Mouse (Mus musculus): ENCODE measurements around the gene Bcan. TPM values are rescaled to one million over a fixed set of nuclear protein-coding genes. Genes with fewer than 3 reads are reported as not detected.

Gene Bcan
- polyA plus RNA-seq (2011; ENCODE audit: insufficient read depth, insufficient read length, low replicate concordance, missing spikeins), result 0.95 TPM in 1 of 2 replicates, not detected in the other

DNA sequence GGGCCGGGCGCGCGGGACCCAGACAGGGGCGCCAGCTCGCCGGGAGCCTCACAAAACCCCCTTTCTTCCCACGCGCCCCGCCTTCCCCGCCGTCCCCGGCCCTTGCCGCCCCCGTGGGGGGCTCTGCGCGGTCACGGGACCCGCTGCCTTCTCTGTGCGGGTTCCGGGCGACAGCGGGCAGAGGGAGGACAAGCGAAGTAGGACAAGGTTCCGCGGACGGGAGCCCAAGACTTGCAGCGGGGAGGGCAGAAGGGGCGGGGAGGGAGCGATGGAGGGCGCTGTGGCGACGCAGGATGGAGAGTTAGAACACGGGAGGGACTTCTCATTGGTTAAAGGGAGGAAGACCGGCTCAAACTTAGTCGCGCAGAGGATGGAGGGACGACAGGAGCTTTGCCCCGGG, at the start of gene Bcan:
TSS of gene Bcan (minus strand) at position 50 of the 400 bp plus-strand sequence.
- H3K4me1 ChIP-seq (ENCODE audit: control insufficient read depth, insufficient read depth, low read length), result no peaks in the 10 kb centered on the region
- no peak within 1 kb of the TSS; the same call in 1 of the 2 replicates for H3K27ac ChIP-seq (ENCODE audit: control insufficient read depth, insufficient read depth, low read depth, low read length, poor library complexity)
- 1% methylated on average over 39 of the region's 39 CpGs for WGBS
- no peak within 1 kb of the TSS for H3K4me3 ChIP-seq (replicated peaks; ENCODE audit: control insufficient read depth, low read depth, low read length)
- no peak for TF ChIP-seq POLR2A (IDR thresholded peaks at IDR 0.05; ENCODE audit: borderline replicate concordance, control insufficient read depth, low read depth, low read length)
- no peak for TF ChIP-seq CTCF (IDR thresholded peaks at IDR 0.05; ENCODE audit: control insufficient read depth, insufficient read depth, low read length)

GRCm38 (mm10) chr3:88049532-88049931, 49.5 kb upstream of the Bcan start:
- Histone ChIP-seq H3K4me1 (ENCODE audit: control insufficient read depth, insufficient read depth, low read length) (no peaks in the 10 kb centered on the region), H3K4me3 (replicated peaks; ENCODE audit: control insufficient read depth, low read depth, low read length) (no peak overlapping the region), H3K27ac (ENCODE audit: control insufficient read depth, insufficient read depth, low read depth, low read length, poor library complexity) (no peak overlapping the region)
- WGBS, result 87% methylated on average over 3 of the region's 3 CpGs
- TF ChIP-seq POLR2A (IDR thresholded peaks at IDR 0.05; ENCODE audit: borderline replicate concordance, control insufficient read depth, low read depth, low read length), result no peak
- TF ChIP-seq CTCF (IDR thresholded peaks at IDR 0.05; ENCODE audit: control insufficient read depth, insufficient read depth, low read length), result no peak

DNA sequence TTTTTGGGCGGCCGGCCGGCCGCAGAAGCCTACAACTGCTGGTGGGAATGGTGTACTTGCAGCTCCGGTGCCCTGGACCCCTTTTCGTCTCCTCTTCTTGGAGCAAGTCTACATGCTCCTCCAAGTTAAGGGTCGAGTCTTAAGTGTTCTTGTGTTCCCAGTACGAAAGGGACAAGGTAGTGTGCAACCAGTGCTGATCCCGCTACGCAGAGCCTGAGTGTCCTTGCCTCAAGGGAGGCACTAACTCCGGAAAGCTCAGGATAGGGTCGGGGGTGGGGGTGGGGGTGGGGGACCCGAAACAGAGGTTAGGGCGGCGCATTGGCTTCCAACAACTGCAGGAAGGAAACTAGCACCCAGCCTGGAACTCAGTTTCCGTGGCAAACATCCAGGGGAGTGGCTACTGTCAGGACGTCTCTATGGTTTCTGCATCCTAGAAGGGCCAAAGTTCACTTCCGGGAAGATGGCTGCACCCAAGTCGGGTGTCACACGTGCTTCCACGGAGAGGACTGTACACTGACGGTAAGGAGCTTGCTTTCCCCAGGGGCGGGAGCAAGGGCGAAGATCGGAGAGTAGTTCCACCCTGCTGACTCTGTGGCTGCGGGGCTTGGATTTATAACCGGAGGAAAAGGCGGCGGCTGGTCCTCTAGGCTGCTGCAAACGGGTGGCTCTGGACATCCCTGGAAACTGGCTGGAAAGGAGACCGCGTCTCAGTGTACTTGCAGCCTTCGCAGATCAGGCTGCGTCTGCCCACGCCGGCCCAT, 42.8 kb upstream of the Bcan start, which contains the start of gene Gpatch4:
TSS of gene Gpatch4 (plus strand) at position 448 of the 761 bp plus-strand sequence.
- Histone ChIP-seq H3K4me3 (replicated peaks; ENCODE audit: control insufficient read depth, low read depth, low read length) (peak within 1 kb of the TSS; percentile 77), H3K27ac (ENCODE audit: control insufficient read depth, insufficient read depth, low read depth, low read length, poor library complexity) (no peak within 1 kb of the TSS), H3K4me1 (ENCODE audit: control insufficient read depth, insufficient read depth, low read length) (no peaks in the 10 kb centered on the region)
- TF ChIP-seq POLR2A (IDR thresholded peaks at IDR 0.05; ENCODE audit: borderline replicate concordance, control insufficient read depth, low read depth, low read length) (0 out of 2 replicates have a peak, but pooled peaks have one; percentile 34), CTCF (IDR thresholded peaks at IDR 0.05; ENCODE audit: control insufficient read depth, insufficient read depth, low read length) (no peak; the same call in 1 of the 2 replicates)
- WGBS, result 11% methylated on average over 36 of the region's 36 CpGs

GRCm38 (mm10) chr3:88035561-88036293, 35.7 kb upstream of the Bcan start:
- H3K27ac ChIP-seq (ENCODE audit: control insufficient read depth, insufficient read depth, low read depth, low read length, poor library complexity), result no peak overlapping the region
- 44% methylated on average over 1 of the region's 1 CpGs for WGBS
- no peak for TF ChIP-seq POLR2A (IDR thresholded peaks at IDR 0.05; ENCODE audit: borderline replicate concordance, control insufficient read depth, low read depth, low read length)
- no peak for TF ChIP-seq CTCF (IDR thresholded peaks at IDR 0.05; ENCODE audit: control insufficient read depth, insufficient read depth, low read length)
- H3K4me3 ChIP-seq (replicated peaks; ENCODE audit: control insufficient read depth, low read depth, low read length), result no peak overlapping the region
- no peaks in the 10 kb centered on the region for H3K4me1 ChIP-seq (ENCODE audit: control insufficient read depth, insufficient read depth, low read length)

GRCm38 (mm10) chr3:88033506-88033905, 33.5 kb upstream of the Bcan start:
- Histone ChIP-seq H3K27ac (ENCODE audit: control insufficient read depth, insufficient read depth, low read depth, low read length, poor library complexity) (no peak overlapping the region), H3K4me3 (replicated peaks; ENCODE audit: control insufficient read depth, low read depth, low read length) (no peak overlapping the region), H3K4me1 (ENCODE audit: control insufficient read depth, insufficient read depth, low read length) (no peaks in the 10 kb centered on the region)
- 57% methylated on average over 5 of the region's 5 CpGs for WGBS
- TF ChIP-seq POLR2A (IDR thresholded peaks at IDR 0.05; ENCODE audit: borderline replicate concordance, control insufficient read depth, low read depth, low read length), result no peak

GRCm38 (mm10) chr3:88030608-88031395, 30.8 kb upstream of the Bcan start:
- H3K27ac ChIP-seq (ENCODE audit: control insufficient read depth, insufficient read depth, low read depth, low read length, poor library complexity), result no peak overlapping the region
- TF ChIP-seq CTCF (IDR thresholded peaks at IDR 0.05; ENCODE audit: control insufficient read depth, insufficient read depth, low read length) (no peak), POLR2A (IDR thresholded peaks at IDR 0.05; ENCODE audit: borderline replicate concordance, control insufficient read depth, low read depth, low read length) (no peak)
- H3K4me3 ChIP-seq (replicated peaks; ENCODE audit: control insufficient read depth, low read depth, low read length), result no peak overlapping the region
- WGBS, result 14% methylated on average over 19 of the region's 19 CpGs
- no peaks in the 10 kb centered on the region for H3K4me1 ChIP-seq (ENCODE audit: control insufficient read depth, insufficient read depth, low read length)

GRCm38 (mm10) chr3:88027434-88028186, 27.6 kb upstream of the Bcan start, which contains the start of gene Hapln2:
Hapln2 (minus strand) TSS chr3:88027583.
- Histone ChIP-seq H3K27ac (ENCODE audit: control insufficient read depth, insufficient read depth, low read depth, low read length, poor library complexity) (no peak within 1 kb of the TSS), H3K4me1 (ENCODE audit: control insufficient read depth, insufficient read depth, low read length) (no peaks in the 10 kb centered on the region), H3K4me3 (replicated peaks; ENCODE audit: control insufficient read depth, low read depth, low read length) (no peak within 1 kb of the TSS)
- TF ChIP-seq POLR2A (IDR thresholded peaks at IDR 0.05; ENCODE audit: borderline replicate concordance, control insufficient read depth, low read depth, low read length) (no peak), CTCF (IDR thresholded peaks at IDR 0.05; ENCODE audit: control insufficient read depth, insufficient read depth, low read length) (0 out of 2 replicates have a peak, but pooled peaks have one; percentile 13)
- 55% methylated on average over 5 of the region's 5 CpGs for WGBS

Measured in bone marrow, adult 2 months (tissue).